Mouse (Mus musculus) spleen, adult 2 months (tissue): ENCODE measurements around the gene Prkrip1. TPM values are rescaled to one million over a fixed set of nuclear protein-coding genes. Genes with fewer than 3 reads are reported as not detected.

Experiments used
- DNase-seq, 2 experiments: peaks; one replicate each; pipeline versions ENCODE4 v3.0.0 to v3.0.0-alpha.2; 2012 to 2021; ENCODE audit warnings: low spot score in 2 of 2, low read depth in 1 of 2
- H3K27ac ChIP-seq: fragments of 200-500 bp; 2 replicates; pipeline ENCODE4 v1.5.1; 2012; ENCODE audit warnings: low read length, inconsistent platforms; ENCODE audit not compliant: insufficient read depth
- H3K27me3 ChIP-seq: fragments of 200-500 bp; 2 replicates; pipeline ENCODE4 v1.6.1; 2012; ENCODE audit warnings: mild to moderate bottlenecking, moderate library complexity, low read length, inconsistent platforms; ENCODE audit not compliant: control insufficient read depth, insufficient read depth
- H3K36me3 ChIP-seq: fragments of 200-500 bp; 2 replicates; pipeline ENCODE4 v1.6.1; 2012; ENCODE audit warnings: mild to moderate bottlenecking, low read length, inconsistent platforms; ENCODE audit not compliant: control insufficient read depth, insufficient read depth
- H3K4me1 ChIP-seq: fragments of 200-500 bp; 2 replicates; pipeline ENCODE4 v1.6.1; 2011; ENCODE audit warnings: inconsistent platforms; ENCODE audit not compliant: control insufficient read depth, insufficient read depth, insufficient read length
- H3K4me3 ChIP-seq: fragments of 200-500 bp; 2 replicates; pipeline ENCODE4 v1.5.1; 2011; ENCODE audit warnings: mild to moderate bottlenecking, inconsistent platforms; ENCODE audit not compliant: insufficient read depth, insufficient read length; ENCODE audit errors: extremely low read depth
- CTCF ChIP-seq: fragments of 200-500 bp; IDR thresholded peaks from 2 replicates; pipeline ENCODE4 v1.5.1; 2011; ENCODE audit warnings: mild to moderate bottlenecking, inconsistent platforms; ENCODE audit not compliant: insufficient read depth, insufficient read length, insufficient replicate concordance; ENCODE audit errors: extremely low read depth
- POLR2A ChIP-seq: fragments of 200-500 bp; IDR thresholded peaks from 2 replicates; pipeline ENCODE4 v1.6.1; 2011; ENCODE audit warnings: low read depth, low read length, inconsistent platforms
- WGBS: fragments of 180-500 bp; shearing (Covaris S2); methylation state at CpG from one replicate; pipeline ENCODE4 v1.1.7; 2018; 5-methylcytosine and 5-hydroxymethylcytosine counted together
- polyA plus RNA-seq: library from polyadenylated mRNA; depleted of rRNA; stranded (reverse); fragments of >200 nt; gene quantifications from 2 replicates; pipeline ENCODE4 v1.2.3, GENCODE M21; 2012; rRNA removed

The Prkrip1 gene
- polyA plus RNA-seq, 1 experiment = 7.3 TPM

- no peak overlapping the region for H3K4me3 ChIP-seq
- H3K27me3 ChIP-seq = no peaks in the 10 kb centered on the region
- no peak overlapping the region for H3K27ac ChIP-seq
- peaks cover 5% of the 10 kb centered on the region; the same call in 1 of the 2 replicates for H3K4me1 ChIP-seq
- peak; percentile 47 to 61 for DNase-seq
- TF ChIP-seq POLR2A = no peak
- TF ChIP-seq CTCF = peak; percentile 64; the same call in 1 of the 2 replicates
- peaks cover 22% of the 10 kb centered on the region for H3K36me3 ChIP-seq
- WGBS = 67% methylated on average over 13 of the region's 13 CpGs
These were observed 61.0 kb downstream of the Prkrip1 start for GRCm38 (mm10) chr5:136137658-136138274.

GRCm38 (mm10) chr5:136136292-136136990, 62.3 kb downstream of the Prkrip1 start:
- 5% methylated on average over 20 of the region's 20 CpGs for WGBS
- Histone ChIP-seq H3K27me3 (no peaks in the 10 kb centered on the region), H3K36me3 (peaks cover 26% of the 10 kb centered on the region), H3K27ac (peak overlapping the region; percentile 81), H3K4me3 (peak overlapping the region; percentile 74), H3K4me1 (peaks cover 5% of the 10 kb centered on the region; the same call in 1 of the 2 replicates)
- no peak for TF ChIP-seq POLR2A
- TF ChIP-seq CTCF = no peak
- DNase-seq = no peak

DNA sequence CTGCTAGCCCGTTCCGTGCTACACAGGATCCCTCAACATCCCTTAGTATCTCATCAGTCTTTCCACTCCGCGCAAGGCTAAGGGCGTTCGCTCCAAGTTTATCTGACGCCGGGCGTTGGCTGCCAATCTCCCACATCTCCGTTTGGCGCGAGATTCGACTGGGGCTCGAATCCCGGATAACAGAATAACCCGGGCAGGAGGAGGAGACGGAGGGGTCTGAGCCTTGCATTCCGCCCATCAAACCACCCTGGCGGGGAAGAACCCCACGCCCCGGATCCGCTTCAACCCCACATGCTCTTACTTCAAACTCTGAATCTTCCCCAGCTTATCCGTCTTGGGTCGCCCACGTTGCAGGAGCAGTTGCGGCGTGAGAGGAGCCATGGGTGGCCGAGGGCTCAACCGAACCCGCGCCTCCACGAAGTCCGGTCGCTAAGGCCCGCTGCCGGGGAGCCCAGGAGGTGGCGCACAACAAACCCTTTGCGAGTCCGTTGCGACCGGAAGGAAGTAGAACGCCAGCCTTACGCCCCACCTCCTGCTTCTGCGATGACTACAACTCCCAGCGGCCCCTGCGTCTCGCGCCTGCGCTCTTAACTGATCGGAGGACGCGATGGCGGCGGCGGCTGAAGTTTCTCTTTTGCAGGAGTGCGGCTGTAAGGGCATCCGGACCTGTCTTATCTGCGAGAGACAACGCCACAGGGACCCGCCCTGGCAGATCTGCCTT, 63.0 kb downstream of the Prkrip1 start, which contains the start of the genes Lrwd1 and Alkbh4:
Gene Lrwd1 (minus strand): TSS at position 504 of the 721 bp plus-strand sequence.
Gene Alkbh4 (plus strand): TSS at position 576 of the 721 bp plus-strand sequence.
- peaks cover 23% of the 10 kb centered on the region for H3K36me3 ChIP-seq

More for the DNA sequence above, 63.0 kb downstream of the Prkrip1 start, which contains the start of the genes Lrwd1 and Alkbh4:
- TF ChIP-seq CTCF (peak; percentile 61; the same call in 1 of the 2 replicates), POLR2A (no peak)
- H3K4me1 ChIP-seq = peaks cover 5% of the 10 kb centered on the region; the same call in 1 of the 2 replicates
- no peaks in the 10 kb centered on the region for H3K27me3 ChIP-seq
- DNase-seq = peak; percentile 93 to 97
- peak within 1 kb of the TSS; percentile 74 for H3K4me3 ChIP-seq
- WGBS = under 1% methylated on average over 60 of the region's 60 CpGs
- H3K27ac ChIP-seq = peak within 1 kb of the TSS; percentile 81

Other genes with a start within 250 kb of the Prkrip1 start
- 2.0 and 2.4 TPM in 2 replicates for gene Ssc4d, start 224.4 kb downstream of the Prkrip1 start, polyA plus RNA-seq
- not detected in 2 replicates for gene Zp3, start 218.9 kb downstream of the Prkrip1 start, polyA plus RNA-seq
- 25.6 and 32.8 TPM in 2 replicates for gene Dtx2, start 204.2 kb downstream of the Prkrip1 start, polyA plus RNA-seq
- 3.9 and 6.9 TPM in 2 replicates for gene Upk3b, start 160.5 kb downstream of the Prkrip1 start, polyA plus RNA-seq
- not detected in 2 replicates for gene Upk3bl, start 144.5 kb downstream of the Prkrip1 start, polyA plus RNA-seq
- 38.1 and 43.0 TPM in 2 replicates for gene Rasa4, start 115.0 kb downstream of the Prkrip1 start, polyA plus RNA-seq
- gene Polr2j, start 82.3 kb downstream of the Prkrip1 start, polyA plus RNA-seq = 32.3 and 38.1 TPM in 2 replicates
- 39.5 and 46.4 TPM in 2 replicates for gene Lrwd1, start 62.9 kb downstream of the Prkrip1 start, polyA plus RNA-seq
- 19.6 and 28.4 TPM in 2 replicates for gene Alkbh4, start 62.8 kb downstream of the Prkrip1 start, polyA plus RNA-seq
- gene Orai2, start 28.2 kb downstream of the Prkrip1 start, polyA plus RNA-seq = 113 and 167 TPM in 2 replicates
- 18.8 and 30.3 TPM in 2 replicates for gene Sh2b2, start 47.6 kb upstream of the Prkrip1 start, polyA plus RNA-seq